Comparison of ENCODE assay signal across 10 mouse cellular contexts in the genomic region with DNA sequence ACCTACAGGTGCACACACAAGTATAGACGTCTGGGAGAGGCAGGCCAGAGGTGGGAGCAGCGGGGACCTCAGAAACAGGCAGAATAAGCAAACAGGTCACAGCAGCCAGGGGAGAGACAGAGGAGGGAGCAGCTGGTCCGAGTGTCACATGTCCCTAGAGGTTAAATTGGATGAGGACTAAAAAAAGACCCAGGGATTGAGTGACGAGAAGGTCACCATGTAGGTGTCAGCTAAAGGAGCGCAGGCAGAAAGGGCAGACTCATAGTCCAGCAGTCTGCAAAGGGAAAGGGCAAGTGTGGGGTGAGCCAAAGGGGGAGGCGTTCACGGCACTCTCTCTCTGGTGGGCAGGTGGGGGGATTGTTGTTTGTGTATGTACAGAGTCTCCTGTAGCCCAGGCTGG.
DNase-seq lines count a peak whose midpoint lies in the region; ATAC-seq and TF ChIP-seq lines count a peak whose summit lies in the region.
"Had no signal": no experiment of that assay in that cellular context is flagged by ENCODE, and none has a peak within 500 bp of the region (broad histone marks: within the 10 kb centered on the region; RNA-seq: fewer than 3 reads in every experiment).

No protein-coding gene starts in this region.

- ATAC-seq in heart, embryonic 12.5 days (ENCODE audit: insufficient number of reproducible peaks, low FRiP score) = no peak; the same call in 1 of the 2 replicates
- peak; percentile 28; the same call in 1 of the 2 replicates for ATAC-seq in liver, postnatal 0 days
- ATAC-seq in megakaryocyte, adult 5-6 weeks (ENCODE audit: poor library complexity, severe bottlenecking) = no peak
- no peak for ATAC-seq in forebrain, postnatal 0 days

- H3K4me2 ChIP-seq in heart, embryonic 12.5 days = no peak overlapping the region; the same call in 1 of the 2 replicates
- no peak overlapping the region for H3K4me2 ChIP-seq in liver, postnatal 0 days (ENCODE audit: low read depth, low read length)
- H3K4me2 ChIP-seq in forebrain, postnatal 0 days (ENCODE audit: low read depth) = no peak overlapping the region

- peak overlapping the region; percentile 29 for H3K4me3 ChIP-seq in ES-Bruce4 (ENCODE audit: low read depth, low read length)
- no peak overlapping the region for H3K4me3 ChIP-seq in heart, embryonic 12.5 days
- H3K4me3 ChIP-seq in liver, postnatal 0 days (ENCODE audit: low read depth, low read length) = no peak overlapping the region
- no peak overlapping the region for H3K4me3 ChIP-seq in forebrain, postnatal 0 days (ENCODE audit: low read depth, low read length)
- H3K4me3 ChIP-seq: erythroblast, embryonic 14.5 days had no signal

- TF ChIP-seq EP300 in ES-Bruce4 (IDR thresholded peaks at IDR 0.05; ENCODE audit: insufficient read depth, low read depth, low read length) = no peak
- TF ChIP-seq EP300 in liver, postnatal 0 days (IDR thresholded peaks at IDR 0.05; ENCODE audit: low read depth) = no peak

- no peak for TF ChIP-seq POLR2A in ES-Bruce4 (IDR thresholded peaks at IDR 0.05; ENCODE audit: insufficient read depth, low read length)

- no peak for TF ChIP-seq CTCF in ES-Bruce4 (IDR thresholded peaks at IDR 0.05; ENCODE audit: low read depth, low read length)
- no peak for TF ChIP-seq CTCF in liver, postnatal 0 days (IDR thresholded peaks at IDR 0.05; ENCODE audit: low read depth)
- TF ChIP-seq CTCF in forebrain, postnatal 0 days (IDR thresholded peaks at IDR 0.05; ENCODE audit: low read depth) = no peak

- peaks cover 8% of the 10 kb centered on the region for H3K4me1 ChIP-seq in ES-Bruce4 (ENCODE audit: control insufficient read depth, insufficient read depth, low read length)
- peaks cover 22% of the 10 kb centered on the region for H3K4me1 ChIP-seq in heart, embryonic 12.5 days (replicated peaks)
- H3K4me1 ChIP-seq in liver, postnatal 0 days (ENCODE audit: insufficient read depth) = peaks cover 13% of the 10 kb centered on the region
- H3K4me1 ChIP-seq in forebrain, postnatal 0 days (ENCODE audit: insufficient read depth) = no peaks in the 10 kb centered on the region

- H3K9me3 ChIP-seq in ES-Bruce4 (replicated peaks; ENCODE audit: control insufficient read depth, insufficient read depth, low read length, poor library complexity, severe bottlenecking) = no peaks in the 10 kb centered on the region; the same call in 1 of the 2 replicates
- H3K9me3 ChIP-seq in heart, embryonic 12.5 days (replicated peaks) = peaks cover 4% of the 10 kb centered on the region; the same call in 1 of the 2 replicates
- no peaks in the 10 kb centered on the region for H3K9me3 ChIP-seq in liver, postnatal 0 days (ENCODE audit: low read length)
- H3K9me3 ChIP-seq in forebrain, postnatal 0 days (ENCODE audit: low read length) = 0 out of 2 replicates have a peak, but pooled peaks cover 3% of the 10 kb centered on the region

- 32% methylated on average over 7 of the region's 7 CpGs for WGBS in heart, embryonic 12.5 days
- 57% methylated on average over 7 of the region's 7 CpGs for WGBS in liver, postnatal 0 days (ENCODE audit: insufficient replicate concordance)
- WGBS in forebrain, postnatal 0 days = 57% methylated on average over 7 of the region's 7 CpGs

- no peaks in the 10 kb centered on the region for H3K36me3 ChIP-seq in ES-Bruce4 (ENCODE audit: control insufficient read depth, insufficient read depth, low read length, poor library complexity, severe bottlenecking)
- no peaks in the 10 kb centered on the region for H3K36me3 ChIP-seq in heart, embryonic 12.5 days
- H3K36me3 ChIP-seq in liver, postnatal 0 days (replicated peaks; ENCODE audit: insufficient read depth, low read length) = no peaks in the 10 kb centered on the region
- no peaks in the 10 kb centered on the region for H3K36me3 ChIP-seq in forebrain, postnatal 0 days (ENCODE audit: insufficient read depth)

- no peaks in the 10 kb centered on the region for H3K27me3 ChIP-seq in ES-Bruce4 (ENCODE audit: control insufficient read depth, insufficient read depth, low read length, poor library complexity, severe bottlenecking)
- no peaks in the 10 kb centered on the region for H3K27me3 ChIP-seq in heart, embryonic 12.5 days (replicated peaks)
- no peaks in the 10 kb centered on the region for H3K27me3 ChIP-seq in liver, postnatal 0 days (ENCODE audit: insufficient read depth, low read length)
- no peaks in the 10 kb centered on the region for H3K27me3 ChIP-seq in forebrain, postnatal 0 days (ENCODE audit: insufficient read depth, low read length)

- peak overlapping the region; percentile 26 for H3K27ac ChIP-seq in ES-Bruce4 (ENCODE audit: insufficient read depth, low read length)
- peak overlapping the region; percentile 46 for H3K27ac ChIP-seq in heart, embryonic 12.5 days (ENCODE audit: poor library complexity, severe bottlenecking)
- H3K27ac ChIP-seq in liver, postnatal 0 days (ENCODE audit: low read depth) = no peak overlapping the region
- no peak overlapping the region for H3K27ac ChIP-seq in forebrain, postnatal 0 days (ENCODE audit: low read depth, low read length)

- H3K9ac ChIP-seq in ES-Bruce4 (ENCODE audit: low read depth, poor library complexity, severe bottlenecking) = peak overlapping the region; percentile 27
- H3K9ac ChIP-seq in heart, embryonic 12.5 days = no peak overlapping the region
- H3K9ac ChIP-seq in liver, postnatal 0 days (replicated peaks) = no peak overlapping the region
- no peak overlapping the region for H3K9ac ChIP-seq in forebrain, postnatal 0 days

- intact Hi-C loops in heart, postnatal 25 days (cut with DNase I) = no loop called here

- DNase-seq in heart, adult 11 months = peak; percentile 96
- DNase-seq in heart, postnatal 25 days (ENCODE audit: low spot score) = no peak
- no peak for DNase-seq in liver, postnatal 0 days
- no peak for DNase-seq in left cerebral cortex, adult 18-20 months (ENCODE audit: low spot score in 2 of 2)
- DNase-seq in forebrain, postnatal 0 days = no peak
- DNase-seq: kidney, postnatal 25 days had no signal

Comparison
In these comparisons a context has a peak if more than half of its experiments do, and no peak if none do; other contexts are left out.
1. H3K27ac ChIP-seq: peak in ES-Bruce4 (single experiment) and heart, embryonic 12.5 days (single experiment); none in liver, postnatal 0 days (single experiment) and forebrain, postnatal 0 days (single experiment).